Mouse (Mus musculus) kidney, postnatal 36 days (tissue): Measurements from ENCODE around the gene Rhbdl1.
"Not testable (repeated sequence)": the region's sequence is repeated elsewhere in the genome, so short reads cannot be mapped to it uniquely, and the experiment has no call there.

Source experiments
- DNase-seq, 2 experiments: peaks; one replicate each; pipeline ENCODE4 v3.0.0; 2021 to 2022; ENCODE audit warnings: mixed read lengths in 2 of 2

Rhbdl1 gene

GRCm38 (mm10) chr17:25825984-25826570 is 11.0 kb downstream of the Rhbdl1 start:
- no peak for DNase-seq

- DNase-seq = no peak
Measured at GRCm38 (mm10) chr17:25825311-25825710, 11.8 kb downstream of the Rhbdl1 start.

- DNase-seq = no peak
Measured at GRCm38 (mm10) chr17:25824362-25825142, 12.5 kb downstream of the Rhbdl1 start.

GRCm38 (mm10) chr17:25823452-25823851 is 13.6 kb downstream of the Rhbdl1 start, which contains the start of gene Wdr24:
Gene Wdr24 (plus strand): TSS chr17:25823627.
- peak; percentile 79 to 82 for DNase-seq

GRCm38 (mm10) chr17:25818851-25819780 is 18.0 kb downstream of the Rhbdl1 start:
- DNase-seq = peak in 1 of 2 experiments; percentile 36

GRCm38 (mm10) chr17:25817662-25818061 is 19.4 kb downstream of the Rhbdl1 start:
- DNase-seq = no peak

GRCm38 (mm10) chr17:25813471-25813870 is 23.6 kb downstream of the Rhbdl1 start:
- peak; percentile 83 to 95 for DNase-seq

- DNase-seq = no peak
Measured at GRCm38 (mm10) chr17:25810890-25811289, 26.2 kb downstream of the Rhbdl1 start.

- DNase-seq = no peak
Measured at GRCm38 (mm10) chr17:25809606-25810340, 27.3 kb downstream of the Rhbdl1 start.

GRCm38 (mm10) chr17:25808789-25809605 is 28.1 kb downstream of the Rhbdl1 start, which contains the start of gene Fbxl16:
Gene Fbxl16 (plus strand): TSS chr17:25809085.
- DNase-seq = peak; percentile 78 to 80

- DNase-seq = no peak
Measured at GRCm38 (mm10) chr17:25808028-25808427, 29.1 kb downstream of the Rhbdl1 start.

- not testable (repeated sequence) for DNase-seq
Measured at GRCm38 (mm10) chr17:25807452-25807851, 29.6 kb downstream of the Rhbdl1 start.

GRCm38 (mm10) chr17:25806507-25806906 is 30.6 kb downstream of the Rhbdl1 start:
- DNase-seq = no peak

GRCm38 (mm10) chr17:25802825-25803517 is 34.1 kb downstream of the Rhbdl1 start:
- no peak for DNase-seq

GRCm38 (mm10) chr17:25801029-25801428 is 36.1 kb downstream of the Rhbdl1 start:
- peak; percentile 80 to 81 for DNase-seq

GRCm38 (mm10) chr17:25796951-25797369 is 40.1 kb downstream of the Rhbdl1 start, which contains the start of gene Metrn:
Gene Metrn (minus strand): TSS chr17:25797136.
- DNase-seq = peak; percentile 92 to 97

GRCm38 (mm10) chr17:25796211-25796771 is 40.8 kb downstream of the Rhbdl1 start:
- peak; percentile 52 to 72 for DNase-seq

- DNase-seq = peak; percentile 79 to 83
Measured at GRCm38 (mm10) chr17:25795609-25796092, 41.4 kb downstream of the Rhbdl1 start, which contains the start of gene AC134908.4. Gene AC134908.4 (minus strand): TSS chr17:25795659.

GRCm38 (mm10) chr17:25794998-25795397 is 42.1 kb downstream of the Rhbdl1 start:
- DNase-seq = no peak

GRCm38 (mm10) chr17:25794197-25794596 is 42.9 kb downstream of the Rhbdl1 start:
- no peak for DNase-seq
